Comparison of ENCODE assay signal across 22 mouse cellular contexts in the genomic region with DNA sequence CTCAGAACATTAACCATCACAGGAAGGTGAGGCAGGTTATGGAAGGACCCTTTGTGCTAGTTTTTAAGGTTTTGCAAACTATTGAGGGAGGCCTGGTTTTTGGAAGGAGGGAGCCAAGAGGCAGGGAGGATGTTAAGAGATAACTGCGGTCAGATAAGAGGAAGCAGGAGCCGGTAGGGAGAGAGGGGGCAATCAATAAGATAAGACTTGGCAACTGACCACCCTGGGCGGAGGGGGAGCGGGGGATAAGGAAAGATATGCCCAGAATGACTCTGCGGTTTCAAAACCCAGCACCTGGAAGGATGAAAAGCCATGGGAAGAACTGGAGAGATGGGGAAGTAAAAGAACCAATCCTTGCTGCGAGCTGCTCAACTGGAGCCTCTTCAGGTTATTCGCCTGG.
DNase-seq lines count a peak whose midpoint lies in the region; ATAC-seq and TF ChIP-seq lines count a peak whose summit lies in the region.
"Had no signal": no experiment of that assay in that cellular context is flagged by ENCODE, and none has a peak within 500 bp of the region (broad histone marks: within the 10 kb centered on the region; RNA-seq: fewer than 3 reads in every experiment).

No protein-coding gene starts in this region.

- H3K4me3 ChIP-seq in MEL (ENCODE audit: control insufficient read depth in 1 of 2, insufficient read depth in 1 of 2, low read depth in 2 of 2, low read length in 2 of 2), result no peak overlapping the region
- H3K4me3 ChIP-seq: embryonic facial prominence, embryonic 13.5 days; embryonic facial prominence, embryonic 15.5 days; erythroblast, embryonic 14.5 days; forebrain, embryonic 10.5 days; forebrain, embryonic 12.5 days had no signal

- peaks cover 15 to 19% of the 10 kb centered on the region in 2 experiments for H3K4me1 ChIP-seq in MEL (ENCODE audit: control insufficient read depth in 1 of 2, insufficient read depth in 2 of 2, low read length in 2 of 2)
- H3K4me1 ChIP-seq: embryonic facial prominence, embryonic 13.5 days; embryonic facial prominence, embryonic 15.5 days; forebrain, embryonic 10.5 days; forebrain, embryonic 12.5 days had no signal

- H3K79me2 ChIP-seq in MEL (ENCODE audit: control insufficient read depth, insufficient read depth, low read length, poor library complexity), result no peaks in the 10 kb centered on the region

- DNase-seq in MEL (ENCODE audit: low read depth, low spot score), result peak; percentile 56
- peak; percentile 6 for DNase-seq in MEL-GATA-1-ER (ENCODE audit: extremely low read depth, low read depth)
- DNase-seq in gastrocnemius, adult 8-10 months (ENCODE audit: low spot score in 2 of 2), result no peak
- no peak for DNase-seq in retina, embryonic 14.5 days (ENCODE audit: low spot score)
- DNase-seq: adrenal gland, adult 2 months; adrenal gland, postnatal 10 days; adrenal gland, postnatal 25 days; cerebellum, adult 11 months; cerebellum, adult 18-20 months; cerebellum, adult 8-10 months; cerebellum, adult 9-11 months; cerebellum, postnatal 14 days; cerebellum, postnatal 36 days; embryo, embryonic 11 days had no signal

- peak; percentile 23; the same call in 1 of the 2 replicates for ATAC-seq in megakaryocyte progenitor cell, adult 5-6 weeks (replicated peaks; ENCODE audit: poor library complexity)
- ATAC-seq: forebrain, embryonic 14.5 days; forebrain, embryonic 16.5 days had no signal

- no peak for TF ChIP-seq RAD21 in MEL (IDR thresholded peaks at IDR 0.05; ENCODE audit: low read depth, low read length)

- H3K27me3 ChIP-seq in MEL (ENCODE audit: control insufficient read depth in 1 of 2, insufficient read depth in 2 of 2, low read length in 2 of 2), result no peaks in the 10 kb centered on the region
- H3K27me3 ChIP-seq: embryonic facial prominence, embryonic 15.5 days had no signal

- H3K36me3 ChIP-seq in MEL (ENCODE audit: control insufficient read depth in 1 of 2, insufficient read depth in 2 of 2, low read length in 2 of 2), result peaks cover 0 to 21% of the 10 kb centered on the region in 2 experiments; a peak in 2 of 4 replicates
- H3K36me3 ChIP-seq: embryonic facial prominence, embryonic 13.5 days; embryonic facial prominence, embryonic 15.5 days; forebrain, embryonic 10.5 days; forebrain, embryonic 12.5 days had no signal

- no peak for TF ChIP-seq CTCF in MEL (IDR thresholded peaks at IDR 0.05 in 2 of 3, conservative IDR thresholded peaks at IDR 0.05 in 1 of 3; ENCODE audit: control insufficient read depth in 1 of 3, insufficient read depth in 1 of 3, low read depth in 2 of 3, low read length in 3 of 3, poor library complexity in 1 of 3, severe bottlenecking in 1 of 3)

- no peaks in the 10 kb centered on the region for H3K9me3 ChIP-seq in MEL (replicated peaks; ENCODE audit: insufficient read depth, low read length)
- H3K9me3 ChIP-seq: embryonic facial prominence, embryonic 13.5 days; embryonic facial prominence, embryonic 15.5 days; forebrain, embryonic 10.5 days; forebrain, embryonic 12.5 days had no signal

- peak; percentile 92 to 93 for TF ChIP-seq EP300 in MEL (IDR thresholded peaks at IDR 0.05; ENCODE audit: low read depth in 1 of 2, low read length in 2 of 2)

- TF ChIP-seq POLR2A in MEL (IDR thresholded peaks at IDR 0.05; ENCODE audit: control insufficient read depth in 1 of 2, insufficient read depth in 1 of 2, low read depth in 1 of 2, low read length in 2 of 2, poor library complexity in 1 of 2), result no peak

- no peak overlapping the region for H3K9ac ChIP-seq in MEL (ENCODE audit: control insufficient read depth, low read depth, low read length, poor library complexity, severe bottlenecking)
- H3K9ac ChIP-seq: embryonic facial prominence, embryonic 13.5 days; embryonic facial prominence, embryonic 15.5 days; forebrain, embryonic 12.5 days had no signal

- H3K27ac ChIP-seq in MEL (ENCODE audit: control insufficient read depth, low read depth, low read length), result no peak overlapping the region; the same call in 1 of the 2 replicates
- H3K27ac ChIP-seq: embryonic facial prominence, embryonic 13.5 days; embryonic facial prominence, embryonic 15.5 days; forebrain, embryonic 10.5 days; forebrain, embryonic 12.5 days had no signal

TF ChIP-seq in MEL, 35 proteins besides CTCF, POLR2A, EP300 and RAD21:
- no peak for TF ChIP-seq CHD1 (IDR thresholded peaks at IDR 0.05; ENCODE audit: low read depth, low read length)
- no peak for TF ChIP-seq ZC3H11A (IDR thresholded peaks at IDR 0.05; ENCODE audit: low read depth, low read length)
- peak; percentile 94 for TF ChIP-seq GATA1 (IDR thresholded peaks at IDR 0.05; ENCODE audit: low read depth, low read length)
- no peak for TF ChIP-seq TAL1 (IDR thresholded peaks at IDR 0.05; ENCODE audit: low read length)
- TF ChIP-seq BHLHE40 (IDR thresholded peaks at IDR 0.05; ENCODE audit: borderline replicate concordance, low read depth, low read length), result peak; percentile 4; the same call in 1 of the 2 replicates
- peak; percentile 82 for TF ChIP-seq MAZ (IDR thresholded peaks at IDR 0.05; ENCODE audit: low read depth, low read length)
- no peak for TF ChIP-seq ZKSCAN1 (IDR thresholded peaks at IDR 0.05; ENCODE audit: low read depth, low read length)
- TF ChIP-seq MYB (IDR thresholded peaks at IDR 0.05; ENCODE audit: low read depth, low read length), result peak; percentile 40; the same call in 1 of the 2 replicates
- TF ChIP-seq MAX (IDR thresholded peaks at IDR 0.05; ENCODE audit: low read length), result no peak
- no peak for TF ChIP-seq CHD2 (IDR thresholded peaks at IDR 0.05; ENCODE audit: low read length)
- TF ChIP-seq MAFK (IDR thresholded peaks at IDR 0.05; ENCODE audit: borderline replicate concordance, low read depth, low read length), result peak; percentile 38; the same call in 1 of the 2 replicates
- TF ChIP-seq NELFE (IDR thresholded peaks at IDR 0.05; ENCODE audit: low read depth, low read length), result no peak
- TF ChIP-seq SMC3 (IDR thresholded peaks at IDR 0.05; ENCODE audit: low read depth, low read length), result no peak
- TF ChIP-seq USF2 (IDR thresholded peaks at IDR 0.05; ENCODE audit: borderline replicate concordance in 1 of 2, insufficient read depth in 1 of 2, low read depth in 1 of 2, low read length in 2 of 2), result no peak
- no peak for TF ChIP-seq E2F4 (IDR thresholded peaks at IDR 0.05; ENCODE audit: borderline replicate concordance, low read depth, low read length)
- TF ChIP-seq ZNF384 (IDR thresholded peaks at IDR 0.05; ENCODE audit: low read depth, low read length), result no peak
- TF ChIP-seq TBP (IDR thresholded peaks at IDR 0.05; ENCODE audit: low read depth, low read length), result no peak
- no peak for TF ChIP-seq USF1 (IDR thresholded peaks at IDR 0.05; ENCODE audit: low read depth, low read length)
- no peak for TF ChIP-seq MXI1 (IDR thresholded peaks at IDR 0.05; ENCODE audit: low read depth, low read length)
- no peak for TF ChIP-seq JUND (IDR thresholded peaks at IDR 0.05; ENCODE audit: low read depth, low read length)
- peak; percentile 86 for TF ChIP-seq RCOR1 (IDR thresholded peaks at IDR 0.05; ENCODE audit: low read depth, low read length)
- TF ChIP-seq SIN3A (IDR thresholded peaks at IDR 0.05; ENCODE audit: low read length), result peak; percentile 65
- TF ChIP-seq ELF1 (IDR thresholded peaks at IDR 0.05; ENCODE audit: low read depth, low read length), result no peak
- no peak for TF ChIP-seq NRF1 (IDR thresholded peaks at IDR 0.05; ENCODE audit: insufficient read depth, low read depth, low read length, poor library complexity, severe bottlenecking)
- TF ChIP-seq KAT2A (conservative IDR thresholded peaks at IDR 0.05; ENCODE audit: low read depth, low read length), result no peak
- TF ChIP-seq ETS1 (IDR thresholded peaks at IDR 0.05; ENCODE audit: low read depth, low read length), result peak; percentile 88
- no peak for TF ChIP-seq MEF2A (IDR thresholded peaks at IDR 0.05; ENCODE audit: extremely low read depth, insufficient replicate concordance, low read depth, low read length, poor library complexity, severe bottlenecking)
- TF ChIP-seq POLR2AphosphoS2 (IDR thresholded peaks at IDR 0.05; ENCODE audit: low read length), result no peak
- TF ChIP-seq GABPA (IDR thresholded peaks at IDR 0.05; ENCODE audit: low read depth, low read length), result no peak
- TF ChIP-seq UBTF (IDR thresholded peaks at IDR 0.05; ENCODE audit: borderline replicate concordance, insufficient read depth, low read depth, low read length), result no peak
- no peak for TF ChIP-seq MYC (IDR thresholded peaks at IDR 0.05; ENCODE audit: low read depth, low read length)
- TF ChIP-seq HCFC1 (IDR thresholded peaks at IDR 0.05; ENCODE audit: low read depth, low read length), result no peak
- no peak for TF ChIP-seq POLR2AphosphoS5 (IDR thresholded peaks at IDR 0.05; ENCODE audit: borderline replicate concordance, low read depth, low read length)
- peak; percentile 87 for TF ChIP-seq TCF12 (IDR thresholded peaks at IDR 0.05; ENCODE audit: low read depth, low read length)
- TF ChIP-seq ZMIZ1 (IDR thresholded peaks at IDR 0.05; ENCODE audit: low read depth, low read length), result no peak

Comparison
In these comparisons a context has a peak if more than half of its experiments do, and no peak if none do; other contexts are left out.
1. DNase-seq: peak in MEL (single experiment) and MEL-GATA-1-ER (single experiment); none in gastrocnemius, adult 8-10 months (0 of 2) and retina, embryonic 14.5 days (single experiment).